ENCODE assay signal across 17 mouse cellular contexts in the genomic region with DNA sequence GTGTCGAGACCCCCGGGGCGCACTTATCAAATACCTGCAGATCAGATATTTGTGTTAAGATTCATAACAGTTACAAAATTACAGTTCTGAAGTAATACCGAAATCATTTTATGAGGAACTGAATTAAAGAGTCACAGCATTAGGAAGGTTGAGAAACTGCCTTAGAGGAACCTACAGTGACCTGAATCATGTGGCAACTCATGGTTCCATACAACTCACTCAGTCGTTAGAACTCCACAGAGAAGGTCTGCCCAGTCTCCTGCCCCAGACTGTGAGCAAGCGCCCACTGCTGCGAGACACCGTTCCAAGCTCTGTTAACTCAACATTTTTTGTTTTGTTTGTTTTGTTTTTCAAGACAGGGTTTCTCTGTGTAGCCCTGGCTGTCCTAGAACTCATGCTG. TPM values are rescaled to one million over a fixed set of nuclear protein-coding genes. Genes with fewer than 3 reads are reported as not detected.
DNase-seq lines count a peak whose midpoint lies in the region; ATAC-seq lines count a peak whose summit lies in the region.
"Had no signal": no experiment of that assay in that cellular context is flagged by ENCODE, and none has a peak within 500 bp of the region (broad histone marks: within the 10 kb centered on the region; RNA-seq: fewer than 3 reads in every experiment).

No protein-coding gene starts in this region.

- H3K4me1 ChIP-seq in hindbrain, embryonic 13.5 days (replicated peaks) = peaks cover 27% of the 10 kb centered on the region
- H3K4me1 ChIP-seq in hindbrain, embryonic 16.5 days (ENCODE audit: control insufficient read depth, insufficient read depth, low read depth, low read length) = peaks cover 19% of the 10 kb centered on the region
- peaks cover 27% of the 10 kb centered on the region for H3K4me1 ChIP-seq in midbrain, embryonic 10.5 days
- H3K4me1 ChIP-seq in midbrain, embryonic 11.5 days (ENCODE audit: control insufficient read depth, insufficient read depth, low read length) = peaks cover 16% of the 10 kb centered on the region
- peaks cover 13% of the 10 kb centered on the region for H3K4me1 ChIP-seq in liver, embryonic 11.5 days (replicated peaks; ENCODE audit: control insufficient read depth, insufficient read depth, low read length)

- H3K36me3 ChIP-seq in hindbrain, embryonic 13.5 days = peaks cover 59% of the 10 kb centered on the region
- H3K36me3 ChIP-seq in hindbrain, embryonic 16.5 days (ENCODE audit: control insufficient read depth, insufficient read depth, low read length) = peaks cover 17% of the 10 kb centered on the region
- peaks cover 60% of the 10 kb centered on the region for H3K36me3 ChIP-seq in midbrain, embryonic 10.5 days
- H3K36me3 ChIP-seq in midbrain, embryonic 11.5 days (ENCODE audit: control insufficient read depth, insufficient read depth, low read length) = peaks cover 17% of the 10 kb centered on the region
- peaks cover 28% of the 10 kb centered on the region for H3K36me3 ChIP-seq in liver, embryonic 11.5 days (ENCODE audit: control insufficient read depth, insufficient read depth, low read length)

- DNase-seq in midbrain, embryonic 10.5 days (ENCODE audit: low spot score) = no peak
- DNase-seq in midbrain, embryonic 11.5 days (ENCODE audit: low spot score, missing footprints) = no peak
- DNase-seq in liver, embryonic 11.5 days (ENCODE audit: low spot score) = no peak
- DNase-seq in urinary bladder, postnatal 10 days (ENCODE audit: low spot score) = no peak
- DNase-seq: adrenal gland, postnatal 14 days; cerebellum, postnatal 25 days; heart, postnatal 4 days; kidney, adult 8-10 months; lung, embryonic 14.5 days had no signal

- no peak overlapping the region for H3K4me3 ChIP-seq in hindbrain, embryonic 13.5 days
- H3K4me3 ChIP-seq in hindbrain, embryonic 16.5 days (ENCODE audit: low read length) = no peak overlapping the region
- H3K4me3 ChIP-seq in midbrain, embryonic 10.5 days = 0 out of 2 replicates have a peak overlapping the region, but pooled peaks have one; percentile 90
- H3K4me3 ChIP-seq in midbrain, embryonic 11.5 days (ENCODE audit: low read depth, low read length) = no peak overlapping the region
- H3K4me3 ChIP-seq in liver, embryonic 11.5 days (ENCODE audit: low read depth, low read length) = no peak overlapping the region

- H3K4me2 ChIP-seq in hindbrain, embryonic 13.5 days = 0 out of 2 replicates have a peak overlapping the region, but pooled peaks have one; percentile 83
- no peak overlapping the region for H3K4me2 ChIP-seq in hindbrain, embryonic 16.5 days (ENCODE audit: low read length)
- H3K4me2 ChIP-seq in midbrain, embryonic 11.5 days = no peak overlapping the region
- peak overlapping the region; percentile 98 for H3K4me2 ChIP-seq in liver, embryonic 11.5 days

- H3K27me3 ChIP-seq in hindbrain, embryonic 13.5 days = no peaks in the 10 kb centered on the region
- no peaks in the 10 kb centered on the region for H3K27me3 ChIP-seq in hindbrain, embryonic 16.5 days (replicated peaks; ENCODE audit: control insufficient read depth, insufficient read depth, low read length)
- H3K27me3 ChIP-seq in midbrain, embryonic 10.5 days (ENCODE audit: low read depth, poor library complexity, severe bottlenecking) = no peaks in the 10 kb centered on the region
- H3K27me3 ChIP-seq in midbrain, embryonic 11.5 days (ENCODE audit: control insufficient read depth, insufficient read depth, low read length) = no peaks in the 10 kb centered on the region
- no peaks in the 10 kb centered on the region for H3K27me3 ChIP-seq in liver, embryonic 11.5 days (replicated peaks; ENCODE audit: control insufficient read depth, insufficient read depth, low read length)
- H3K27me3 ChIP-seq: forebrain, embryonic 15.5 days had no signal

- H3K9ac ChIP-seq in hindbrain, embryonic 13.5 days = no peak overlapping the region
- no peak overlapping the region for H3K9ac ChIP-seq in hindbrain, embryonic 16.5 days (ENCODE audit: low read depth, low read length)
- H3K9ac ChIP-seq in midbrain, embryonic 11.5 days (ENCODE audit: low read length) = no peak overlapping the region
- H3K9ac ChIP-seq in liver, embryonic 11.5 days (ENCODE audit: low read depth, low read length) = no peak overlapping the region
- H3K9ac ChIP-seq: forebrain, embryonic 15.5 days; lung, embryonic 14.5 days had no signal

- no peak for ATAC-seq in hindbrain, embryonic 13.5 days (ENCODE audit: low FRiP score)
- ATAC-seq in hindbrain, embryonic 16.5 days = no peak
- ATAC-seq in midbrain, embryonic 11.5 days (ENCODE audit: low FRiP score) = no peak
- ATAC-seq in liver, embryonic 11.5 days (replicated peaks; ENCODE audit: low FRiP score) = no peak
- peak; percentile 67 for ATAC-seq in monocyte, adult 5-6 weeks (replicated peaks; ENCODE audit: insufficient number of reproducible peaks, low FRiP score, low TSS enrichment, poor library complexity, severe bottlenecking)
- no peak for ATAC-seq in megakaryocyte-erythroid progenitor cell, adult 5-6 weeks (replicated peaks; ENCODE audit: low FRiP score, low TSS enrichment, poor library complexity, severe bottlenecking)
- ATAC-seq: forebrain, embryonic 15.5 days; midbrain, embryonic 16.5 days had no signal

- H3K27ac ChIP-seq in hindbrain, embryonic 13.5 days = no peak overlapping the region
- H3K27ac ChIP-seq in hindbrain, embryonic 16.5 days (ENCODE audit: low read depth, low read length) = no peak overlapping the region
- H3K27ac ChIP-seq in midbrain, embryonic 10.5 days (replicated peaks) = no peak overlapping the region
- no peak overlapping the region for H3K27ac ChIP-seq in midbrain, embryonic 11.5 days (ENCODE audit: low read depth, low read length)
- no peak overlapping the region for H3K27ac ChIP-seq in liver, embryonic 11.5 days (ENCODE audit: low read depth, low read length)
- H3K27ac ChIP-seq: forebrain, embryonic 15.5 days had no signal

- 93% methylated on average over 8 of the region's 8 CpGs for WGBS in hindbrain, embryonic 13.5 days
- 91% methylated on average over 8 of the region's 8 CpGs for WGBS in hindbrain, embryonic 16.5 days
- WGBS in midbrain, embryonic 10.5 days = 93% methylated on average over 8 of the region's 8 CpGs
- 95% methylated on average over 8 of the region's 8 CpGs for WGBS in midbrain, embryonic 11.5 days
- 90% methylated on average over 8 of the region's 8 CpGs for WGBS in liver, embryonic 11.5 days

- H3K9me3 ChIP-seq in hindbrain, embryonic 13.5 days = no peaks in the 10 kb centered on the region
- H3K9me3 ChIP-seq in hindbrain, embryonic 16.5 days (ENCODE audit: control insufficient read depth, low read length) = no peaks in the 10 kb centered on the region
- H3K9me3 ChIP-seq in midbrain, embryonic 10.5 days (replicated peaks) = no peaks in the 10 kb centered on the region
- H3K9me3 ChIP-seq in midbrain, embryonic 11.5 days (ENCODE audit: control insufficient read depth, low read length) = no peaks in the 10 kb centered on the region
- H3K9me3 ChIP-seq in liver, embryonic 11.5 days (ENCODE audit: control insufficient read depth, low read length) = no peaks in the 10 kb centered on the region
- H3K9me3 ChIP-seq: forebrain, embryonic 15.5 days; G1E; heart, embryonic 10.5 days had no signal

RNA-seq across cellular contexts. Expression of a gene that starts 2.1 kb away (rescaled TPM):
- 90.8 and 92.5 TPM in 2 replicates for polyA plus RNA-seq in hindbrain, embryonic 13.5 days (2015; fragmentation: Nextera tagmentation; extraction: Ambion mirVana)
- polyA plus RNA-seq in hindbrain, embryonic 16.5 days (2015; fragmentation: Nextera tagmentation; extraction: Ambion mirVana) = 94.2 and 94.8 TPM in 2 replicates
- 90.6 and 94.5 TPM in 2 replicates for polyA plus RNA-seq in midbrain, embryonic 10.5 days (2016; fragmentation: Nextera tagmentation; extraction: Ambion mirVana)
- polyA plus RNA-seq in midbrain, embryonic 11.5 days (2014; fragmentation: Nextera tagmentation; extraction: Ambion mirVana) = 76.9 and 84.5 TPM in 2 replicates
- polyA plus RNA-seq in liver, embryonic 11.5 days (2014; fragmentation: Nextera tagmentation; extraction: Ambion mirVana) = 71.7 and 73.2 TPM in 2 replicates
- total RNA-seq in monocyte, adult 5-6 weeks (2017) = 78.8 to 178 TPM (median 108 TPM) in 3 replicates
- total RNA-seq in megakaryocyte-erythroid progenitor cell, adult 5-6 weeks (2014; fragmentation: Nextera tagmentation) = 22.3 and 28.1 TPM in 2 replicates
- total RNA-seq in megakaryocyte-erythroid progenitor cell, adult 5-6 weeks (2017) = 28.3 and 46.0 TPM in 2 replicates

RNA-seq across cellular contexts. Expression of a gene that starts 12.9 kb away (rescaled TPM):
- 17.4 and 17.6 TPM in 2 replicates for polyA plus RNA-seq in hindbrain, embryonic 13.5 days (2015; fragmentation: Nextera tagmentation; extraction: Ambion mirVana)
- polyA plus RNA-seq in hindbrain, embryonic 16.5 days (2015; fragmentation: Nextera tagmentation; extraction: Ambion mirVana) = 18.0 and 20.4 TPM in 2 replicates
- polyA plus RNA-seq in midbrain, embryonic 10.5 days (2016; fragmentation: Nextera tagmentation; extraction: Ambion mirVana) = 21.9 and 22.4 TPM in 2 replicates
- polyA plus RNA-seq in midbrain, embryonic 11.5 days (2014; fragmentation: Nextera tagmentation; extraction: Ambion mirVana) = 19.3 and 21.1 TPM in 2 replicates
- polyA plus RNA-seq in liver, embryonic 11.5 days (2014; fragmentation: Nextera tagmentation; extraction: Ambion mirVana) = 27.2 and 31.6 TPM in 2 replicates
- total RNA-seq in monocyte, adult 5-6 weeks (2017) = 36.4 to 42.7 TPM (median 42.4 TPM) in 3 replicates
- 37.2 and 49.8 TPM in 2 replicates for total RNA-seq in megakaryocyte-erythroid progenitor cell, adult 5-6 weeks (2014; fragmentation: Nextera tagmentation)
- total RNA-seq in megakaryocyte-erythroid progenitor cell, adult 5-6 weeks (2017) = 43.3 and 46.5 TPM in 2 replicates

RNA-seq across cellular contexts. Expression of a gene that starts 16.4 kb away (rescaled TPM):
- polyA plus RNA-seq in hindbrain, embryonic 13.5 days (2015; fragmentation: Nextera tagmentation; extraction: Ambion mirVana) = 90.9 and 99.6 TPM in 2 replicates
- 92.1 and 93.0 TPM in 2 replicates for polyA plus RNA-seq in hindbrain, embryonic 16.5 days (2015; fragmentation: Nextera tagmentation; extraction: Ambion mirVana)
- 63.3 and 71.9 TPM in 2 replicates for polyA plus RNA-seq in midbrain, embryonic 10.5 days (2016; fragmentation: Nextera tagmentation; extraction: Ambion mirVana)
- polyA plus RNA-seq in midbrain, embryonic 11.5 days (2014; fragmentation: Nextera tagmentation; extraction: Ambion mirVana) = 64.7 and 68.8 TPM in 2 replicates
- polyA plus RNA-seq in liver, embryonic 11.5 days (2014; fragmentation: Nextera tagmentation; extraction: Ambion mirVana) = 51.6 and 53.5 TPM in 2 replicates
- 95.8 to 155 TPM (median 141 TPM) in 3 replicates for total RNA-seq in monocyte, adult 5-6 weeks (2017)
- total RNA-seq in megakaryocyte-erythroid progenitor cell, adult 5-6 weeks (2014; fragmentation: Nextera tagmentation) = 37.7 and 46.7 TPM in 2 replicates
- total RNA-seq in megakaryocyte-erythroid progenitor cell, adult 5-6 weeks (2017) = 70.5 and 93.3 TPM in 2 replicates

RNA-seq across cellular contexts. Expression of a gene that starts 16.5 kb away (rescaled TPM):
- polyA plus RNA-seq in hindbrain, embryonic 13.5 days (2015; fragmentation: Nextera tagmentation; extraction: Ambion mirVana) = 42.4 and 45.4 TPM in 2 replicates
- 42.9 and 53.2 TPM in 2 replicates for polyA plus RNA-seq in hindbrain, embryonic 16.5 days (2015; fragmentation: Nextera tagmentation; extraction: Ambion mirVana)
- polyA plus RNA-seq in midbrain, embryonic 10.5 days (2016; fragmentation: Nextera tagmentation; extraction: Ambion mirVana) = 19.8 and 27.6 TPM in 2 replicates
- 12.3 and 14.1 TPM in 2 replicates for polyA plus RNA-seq in midbrain, embryonic 11.5 days (2014; fragmentation: Nextera tagmentation; extraction: Ambion mirVana)
- 11.5 and 12.9 TPM in 2 replicates for polyA plus RNA-seq in liver, embryonic 11.5 days (2014; fragmentation: Nextera tagmentation; extraction: Ambion mirVana)
- total RNA-seq in monocyte, adult 5-6 weeks (2017) = 2.2 to 10.4 TPM (median 3.5 TPM) in 3 replicates
- 11.0 and 16.9 TPM in 2 replicates for total RNA-seq in megakaryocyte-erythroid progenitor cell, adult 5-6 weeks (2014; fragmentation: Nextera tagmentation)
- total RNA-seq in megakaryocyte-erythroid progenitor cell, adult 5-6 weeks (2017) = 3.2 and 14.1 TPM in 2 replicates

RNA-seq across cellular contexts. Expression of a gene that starts 36.0 kb away (rescaled TPM):
- 3.8 and 5.8 TPM in 2 replicates for polyA plus RNA-seq in hindbrain, embryonic 13.5 days (2015; fragmentation: Nextera tagmentation; extraction: Ambion mirVana)
- polyA plus RNA-seq in hindbrain, embryonic 16.5 days (2015; fragmentation: Nextera tagmentation; extraction: Ambion mirVana) = 6.3 and 6.9 TPM in 2 replicates
- polyA plus RNA-seq in midbrain, embryonic 10.5 days (2016; fragmentation: Nextera tagmentation; extraction: Ambion mirVana) = 5.8 and 9.7 TPM in 2 replicates
- polyA plus RNA-seq in midbrain, embryonic 11.5 days (2014; fragmentation: Nextera tagmentation; extraction: Ambion mirVana) = 4.7 and 6.1 TPM in 2 replicates
- polyA plus RNA-seq in liver, embryonic 11.5 days (2014; fragmentation: Nextera tagmentation; extraction: Ambion mirVana) = 0.92 and 0.97 TPM in 2 replicates
- total RNA-seq in monocyte, adult 5-6 weeks (2017) = 0.10 to 4.4 TPM (median 0.11 TPM) in 3 replicates
- not detected in 2 replicates for total RNA-seq in megakaryocyte-erythroid progenitor cell, adult 5-6 weeks (2014; fragmentation: Nextera tagmentation)
- 0.09 TPM in 1 of 2 replicates, not detected in the other for total RNA-seq in megakaryocyte-erythroid progenitor cell, adult 5-6 weeks (2017)
- polyA plus RNA-seq: G1E had no signal

Comparison
In these comparisons a context has a peak if more than half of its experiments do, and no peak if none do; other contexts are left out.
1. H3K4me2 ChIP-seq: peak in hindbrain, embryonic 13.5 days (single experiment) and liver, embryonic 11.5 days (single experiment); none in hindbrain, embryonic 16.5 days (single experiment) and midbrain, embryonic 11.5 days (single experiment).